Mouse (Mus musculus) monocyte, adult 5-6 weeks (primary cell): Measurements from ENCODE around the gene Rab9. TPM values are rescaled to one million over a fixed set of nuclear protein-coding genes. Genes with fewer than 3 reads are reported as not detected.

Experiments
- ATAC-seq: fragments of 153-309, 156-312 bp; replicated peaks from 2 replicates; pipeline ENCODE4 v1.8.0; 2017; ENCODE audit warnings: mild to moderate bottlenecking; ENCODE audit not compliant: low TSS enrichment, insufficient number of reproducible peaks, severe bottlenecking, poor library complexity, low FRiP score
- total RNA-seq: library from RNA; stranded (forward); fragments of 200-1000, 200-491, 200-594 nt; gene quantifications from 3 replicates; pipeline ENCODE4 v1.2.3, GENCODE M21; 2017

Rab9 gene
- total RNA-seq, 1 experiment from 2014 or later, result 66.6 TPM

DNA sequence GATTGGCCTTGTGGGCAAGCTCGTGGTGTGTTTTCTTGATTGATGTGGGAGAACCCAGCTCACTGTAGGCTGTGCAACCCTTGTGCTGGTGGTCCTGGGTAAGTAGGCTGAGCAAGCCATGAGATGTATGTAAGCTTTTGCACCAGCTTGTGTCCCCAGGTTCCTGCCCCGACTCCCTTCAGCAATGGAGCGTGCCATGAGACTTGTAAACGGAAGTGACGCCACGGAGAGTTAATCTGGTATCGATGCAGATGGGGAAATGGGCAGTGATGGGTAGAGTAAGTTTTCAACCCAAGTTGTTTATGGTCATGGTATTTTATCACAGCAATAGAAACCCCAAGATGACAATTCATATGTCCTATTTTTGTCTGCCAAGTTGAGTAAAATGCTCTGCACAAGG, 11.3 kb downstream of the Rab9 start:
- ATAC-seq, result no peak

DNA sequence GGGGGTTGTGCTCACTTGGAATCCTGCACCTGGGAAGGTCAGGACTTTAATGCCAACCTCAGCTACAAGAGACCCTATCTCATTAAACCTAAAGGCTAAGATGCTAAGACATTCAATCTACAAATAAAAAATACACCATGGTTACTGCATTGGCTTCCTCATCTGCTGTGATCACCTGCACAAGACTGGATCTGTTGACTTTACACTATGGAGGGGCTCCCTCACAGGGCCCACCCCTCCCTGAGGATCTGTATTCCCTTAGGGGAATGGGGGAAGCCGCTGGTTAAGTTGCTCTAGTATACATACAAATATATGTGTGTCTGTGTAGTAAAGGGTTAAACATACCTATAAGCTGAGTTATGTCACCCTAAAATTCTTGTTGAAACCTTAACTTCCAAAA, 24.1 kb downstream of the Rab9 start:
- ATAC-seq, result no peak

DNA sequence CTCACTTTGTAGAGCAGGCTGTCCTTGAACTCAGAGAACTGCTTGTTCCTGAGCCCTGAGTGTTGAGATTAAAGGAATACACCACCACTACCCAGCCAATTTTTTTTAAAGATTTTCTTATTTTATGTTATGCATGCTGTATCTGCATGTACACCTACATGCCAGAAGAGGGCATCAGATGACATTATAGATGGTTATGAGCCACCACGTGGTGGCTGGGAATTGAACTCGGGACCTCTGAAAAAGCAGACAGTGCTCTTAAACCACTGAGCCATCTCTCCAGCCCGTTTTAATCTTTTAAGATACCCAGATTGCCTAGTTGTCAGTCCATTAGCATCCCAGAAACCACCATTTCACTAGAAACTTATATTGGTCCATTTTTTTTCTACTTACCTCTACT, 25.3 kb downstream of the Rab9 start:
- no peak for ATAC-seq

DNA sequence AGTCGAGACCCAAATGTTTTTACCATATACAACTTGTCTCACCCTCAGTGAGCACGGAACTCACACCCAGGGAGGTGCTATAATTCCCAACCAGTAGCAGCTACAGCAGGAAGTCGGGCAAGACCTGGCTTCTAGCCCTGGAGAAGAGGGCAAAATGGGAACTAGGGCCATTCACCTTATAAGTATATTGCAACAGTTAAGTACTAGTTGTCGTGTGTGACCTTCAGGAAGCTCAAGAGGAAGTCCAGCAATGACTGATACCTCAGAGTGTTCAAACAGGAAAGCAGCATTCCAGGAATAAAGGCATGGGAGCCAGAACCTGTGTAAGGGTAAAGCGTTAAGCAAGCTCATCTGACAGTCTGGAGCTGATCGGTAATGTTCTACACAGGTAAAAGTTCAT, 26.1 kb downstream of the Rab9 start:
- ATAC-seq, result no peak

DNA sequence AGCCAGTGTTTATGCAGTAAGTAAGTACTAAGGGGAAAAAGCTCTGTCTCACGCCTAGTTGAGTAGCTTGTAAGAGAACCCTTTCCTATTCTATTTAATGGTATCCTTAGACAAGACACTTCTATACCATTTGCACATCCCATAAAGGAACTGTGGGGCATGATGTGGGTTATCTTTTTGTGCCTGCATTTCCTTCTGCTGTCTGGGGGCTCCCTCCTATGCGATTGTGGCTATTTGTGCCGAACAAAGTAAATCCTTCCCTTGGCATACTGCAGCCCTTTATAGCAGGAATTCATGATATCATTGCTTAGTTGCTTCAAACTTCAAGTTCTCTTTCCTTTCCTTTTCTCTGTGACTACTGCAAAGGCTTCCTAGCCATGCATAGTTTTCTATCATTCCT, 35.1 kb downstream of the Rab9 start:
- ATAC-seq, result no peak

DNA sequence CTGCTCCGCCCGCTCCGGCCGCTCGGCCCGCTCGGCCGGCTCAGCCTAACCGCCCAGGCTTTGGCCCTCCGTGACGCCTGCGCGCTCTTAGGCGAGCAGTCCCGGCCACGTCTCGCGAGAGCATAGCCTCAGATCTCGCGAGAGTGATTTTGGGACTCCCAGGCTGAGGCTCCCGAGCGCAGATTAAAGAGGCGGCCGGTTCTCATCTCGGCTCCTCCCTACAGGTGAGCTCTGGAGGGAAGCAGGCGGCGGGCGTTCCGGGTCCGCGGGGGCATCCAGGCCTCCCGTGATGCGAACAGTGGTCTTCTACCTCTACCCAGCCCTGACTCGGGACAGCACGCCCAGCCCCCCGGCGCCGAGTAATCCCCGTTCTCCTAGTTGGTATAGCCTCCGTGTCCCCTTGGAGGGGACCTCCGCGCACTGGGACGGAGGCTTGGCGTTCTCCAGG, 39.0 kb downstream of the Rab9 start, which contains the start of gene Ofd1:
Gene Ofd1, minus strand, starts transcription at position 89 of the 448 bp plus-strand sequence.
- peak; percentile 96 for ATAC-seq

DNA sequence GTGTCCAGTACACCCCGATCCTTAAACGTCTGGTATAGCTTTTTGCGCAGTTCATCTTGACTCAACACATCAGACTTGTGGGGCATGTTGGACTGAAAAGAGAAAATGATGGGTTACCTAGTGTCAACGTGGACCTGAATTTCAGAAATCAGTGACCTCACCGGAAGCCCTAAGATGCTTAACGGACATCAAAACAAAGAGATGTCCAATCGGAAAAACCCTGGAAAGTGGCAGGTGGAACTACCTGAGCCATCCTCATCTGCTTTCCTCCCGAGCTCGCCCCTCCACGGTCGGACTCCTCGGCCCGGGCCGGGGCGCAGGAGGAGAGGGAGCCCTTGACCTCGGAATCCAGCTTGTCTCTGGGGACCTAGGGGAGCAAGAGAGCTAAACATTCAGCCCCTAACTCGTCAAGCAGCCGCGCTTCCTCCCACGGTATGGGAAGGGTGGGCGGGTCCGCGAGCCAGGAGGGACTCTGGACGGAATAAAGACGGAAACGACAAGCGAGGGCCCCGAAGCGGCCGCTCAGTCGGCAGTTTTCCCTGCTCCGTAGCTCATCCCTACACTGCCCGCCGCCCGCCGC, 39.5 kb downstream of the Rab9 start, which contains the start of gene Trappc2:
Gene Trappc2, plus strand, starts transcription at position 539 of the 580 bp plus-strand sequence.
- ATAC-seq, result no peak

DNA sequence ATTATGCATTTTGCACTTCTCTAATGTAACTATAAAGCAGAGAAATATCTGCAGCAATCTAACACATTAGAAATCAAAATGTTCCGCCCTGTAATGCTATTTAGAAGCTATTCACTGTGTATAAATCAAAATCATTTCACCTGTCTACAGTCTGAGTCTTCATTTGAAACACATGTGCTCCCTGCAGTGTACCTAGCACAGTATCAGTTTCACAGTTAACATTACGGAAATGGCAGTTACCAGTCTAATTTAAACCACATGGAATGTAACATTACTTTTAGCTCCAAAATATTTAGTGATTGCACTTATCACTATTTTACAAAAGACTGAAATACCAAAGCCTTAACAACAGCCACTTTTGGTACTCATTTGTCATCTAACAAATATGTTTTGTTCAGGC, 44.9 kb downstream of the Rab9 start:
- no peak for ATAC-seq

DNA sequence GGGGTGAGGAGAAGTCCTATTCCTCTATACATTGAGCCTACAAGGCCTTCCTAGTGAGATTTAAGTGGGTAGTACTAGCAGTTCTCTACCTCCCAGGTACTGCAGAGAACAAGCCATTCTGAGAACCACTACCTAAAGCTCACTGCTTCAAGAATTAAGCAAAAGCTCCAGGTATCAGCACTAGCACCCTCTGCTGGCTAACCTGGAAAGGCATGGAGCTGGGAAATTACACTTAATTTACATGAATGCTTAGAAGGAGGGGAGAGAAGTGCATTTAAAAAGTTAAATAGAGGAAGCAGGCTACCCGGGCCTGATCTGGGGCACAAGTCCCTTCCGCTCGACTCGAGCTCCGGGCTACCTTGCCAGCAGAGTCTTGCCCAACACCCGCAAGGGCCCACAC, 63.5 kb downstream of the Rab9 start:
- ATAC-seq, result no peak

DNA sequence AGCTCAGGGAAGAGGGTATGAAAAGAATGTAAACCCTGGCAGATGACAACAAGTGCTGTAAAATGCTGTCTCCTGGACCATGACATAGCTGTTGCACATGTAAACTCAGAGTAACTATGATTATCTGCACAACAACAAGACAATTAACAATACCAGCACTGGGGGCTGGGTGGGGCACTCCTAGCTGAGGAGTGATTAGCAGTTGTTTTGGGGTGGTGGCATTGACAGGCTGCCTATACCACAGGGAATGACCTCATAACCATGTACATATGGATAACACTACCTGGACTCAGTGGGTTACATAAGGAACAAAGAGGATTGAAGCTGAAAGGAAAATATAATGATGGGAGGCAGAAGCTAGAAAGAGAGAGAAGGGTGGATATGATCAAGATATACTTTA, 71.8 kb downstream of the Rab9 start:
- ATAC-seq, result no peak

Other genes starting within 250 kb of the Rab9 start
- 0.97 TPM in 1 of 3 replicates, not detected in the others for gene Gpm6b, start 241.0 kb downstream of the Rab9 start, total RNA-seq
- gene Trappc2, start 39.3 kb downstream of the Rab9 start, total RNA-seq, result 11.4 to 20.1 TPM (median 15.0 TPM) in 3 replicates
- gene Ofd1, start 39.2 kb downstream of the Rab9 start, total RNA-seq, result 9.7 to 16.6 TPM (median 15.2 TPM) in 3 replicates
- 6.0 to 12.6 TPM (median 7.4 TPM) in 3 replicates for gene Tceanc, start 38.7 kb upstream of the Rab9 start, total RNA-seq
- gene Egfl6, start 105.9 kb upstream of the Rab9 start, total RNA-seq, result not detected in 3 replicates